Mouse (Mus musculus) midbrain, embryonic 16.5 days (tissue): ENCODE data around the gene Cc2d2b. TPM values are rescaled to one million over a fixed set of nuclear protein-coding genes. Genes with fewer than 3 reads are reported as not detected.
A peak's percentile ranks its signal among the peaks of the same experiment; 100 is the strongest.

Experiments used
- ATAC-seq: fragments of 200-750 bp; cut with Nextera tagmentation; 2 replicates; pipeline ENCODE4 v1.8.0; 2017; ENCODE audit warnings: moderate TSS enrichment
- H3K27ac ChIP-seq: fragments of 300-500 bp; sonication (generic); 2 replicates; pipeline ENCODE4 v1.5.1; 2014; ENCODE audit warnings: mild to moderate bottlenecking, low read length, mixed read lengths
- H3K27me3 ChIP-seq: fragments of 300-500 bp; sonication (generic); 2 replicates; pipeline ENCODE4 v1.6.1; 2014; ENCODE audit warnings: low read depth, low read length, mixed read lengths; ENCODE audit not compliant: control insufficient read depth, insufficient read depth
- H3K36me3 ChIP-seq: fragments of 300-500 bp; sonication (generic); 2 replicates; pipeline ENCODE4 v1.6.1; 2014; ENCODE audit warnings: mild to moderate bottlenecking, low read length, moderate library complexity, mixed read lengths; ENCODE audit not compliant: control insufficient read depth, insufficient read depth
- H3K4me1 ChIP-seq: fragments of 300-500 bp; sonication (generic); 2 replicates; pipeline ENCODE4 v1.6.1; 2014; ENCODE audit warnings: mild to moderate bottlenecking, low read length, mixed read lengths; ENCODE audit not compliant: control insufficient read depth, insufficient read depth
- H3K4me2 ChIP-seq: fragments of 300-500 bp; sonication (generic); 2 replicates; pipeline ENCODE4 v1.6.1; 2014; ENCODE audit warnings: mild to moderate bottlenecking, low read length, mixed read lengths
- H3K4me3 ChIP-seq: fragments of 300-500 bp; sonication (generic); 2 replicates; pipeline ENCODE4 v1.5.1; 2014; ENCODE audit warnings: low read depth, mild to moderate bottlenecking, low read length, moderate library complexity, mixed read lengths
- H3K9ac ChIP-seq: fragments of 300-500 bp; sonication (generic); 2 replicates; pipeline ENCODE4 v1.6.1; 2014; ENCODE audit warnings: low read depth, low read length, mixed read lengths
- H3K9me3 ChIP-seq: fragments of 300-500 bp; sonication (generic); replicated peaks from 2 replicates; pipeline ENCODE4 v1.6.1; 2014; ENCODE audit warnings: mild to moderate bottlenecking, low read length, mixed read lengths; ENCODE audit not compliant: control insufficient read depth, poor library complexity, severe bottlenecking
- WGBS: fragments of 180-500 bp; shearing (Covaris S2); extraction: QIAGEN DNeasy Blood & Tissue Kit; methylation state at CpG from one replicate; pipeline ENCODE4 v1.1.7; 2014; 5-methylcytosine and 5-hydroxymethylcytosine counted together
- polyA plus RNA-seq: library from polyadenylated mRNA; unstranded; fragments of >200 nt; fragmentation: Nextera tagmentation; extraction: Ambion mirVana; gene quantifications from 2 replicates; pipeline ENCODE4 v1.2.1, GENCODE M21; 2015

The Cc2d2b gene
- polyA plus RNA-seq, 1 experiment from 2014 or later = 0.19 TPM

DNA sequence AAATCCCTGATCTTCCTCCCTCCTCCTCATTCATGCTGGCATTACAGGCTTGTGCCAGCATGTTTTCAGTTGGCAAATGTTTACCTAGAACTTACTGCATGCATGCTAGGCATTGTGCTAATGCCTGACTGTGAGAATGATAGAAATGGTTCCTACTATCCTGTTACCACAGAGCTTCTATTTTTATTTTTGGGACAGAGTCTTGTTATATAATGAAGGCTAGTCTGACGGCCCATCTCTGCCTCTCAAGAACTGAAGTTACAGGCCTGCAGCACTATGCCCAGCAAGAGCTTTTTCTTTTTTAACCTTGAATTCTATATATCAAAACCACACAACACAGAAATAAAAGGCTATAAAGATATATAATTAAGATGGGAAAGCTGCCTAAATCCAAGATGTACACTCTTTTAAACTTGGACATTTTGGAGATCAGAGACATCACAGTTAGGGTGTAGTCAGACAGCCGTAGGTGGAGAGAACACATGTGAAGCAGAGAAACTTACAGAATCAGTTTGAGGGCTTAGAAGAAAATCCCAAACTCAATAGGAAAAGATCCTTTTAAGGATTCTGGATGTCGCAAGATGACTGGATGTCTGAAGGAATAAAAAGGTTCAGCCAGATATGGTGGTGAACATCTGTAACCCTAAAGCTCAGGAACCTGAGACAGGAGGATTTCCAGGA is 121.0 kb downstream of the Cc2d2b start:
- no peak overlapping the region for H3K4me3 ChIP-seq
- H3K4me1 ChIP-seq = peaks cover 2% of the 10 kb centered on the region; the same call in 1 of the 2 replicates
- 92% methylated on average over 3 of the region's 3 CpGs for WGBS
- no peak overlapping the region for H3K4me2 ChIP-seq
- peaks cover 24% of the 10 kb centered on the region for H3K27me3 ChIP-seq
- no peak overlapping the region for H3K27ac ChIP-seq
- no peak for ATAC-seq
- H3K9me3 ChIP-seq = no peaks in the 10 kb centered on the region
- no peaks in the 10 kb centered on the region for H3K36me3 ChIP-seq
- H3K9ac ChIP-seq = no peak overlapping the region

DNA sequence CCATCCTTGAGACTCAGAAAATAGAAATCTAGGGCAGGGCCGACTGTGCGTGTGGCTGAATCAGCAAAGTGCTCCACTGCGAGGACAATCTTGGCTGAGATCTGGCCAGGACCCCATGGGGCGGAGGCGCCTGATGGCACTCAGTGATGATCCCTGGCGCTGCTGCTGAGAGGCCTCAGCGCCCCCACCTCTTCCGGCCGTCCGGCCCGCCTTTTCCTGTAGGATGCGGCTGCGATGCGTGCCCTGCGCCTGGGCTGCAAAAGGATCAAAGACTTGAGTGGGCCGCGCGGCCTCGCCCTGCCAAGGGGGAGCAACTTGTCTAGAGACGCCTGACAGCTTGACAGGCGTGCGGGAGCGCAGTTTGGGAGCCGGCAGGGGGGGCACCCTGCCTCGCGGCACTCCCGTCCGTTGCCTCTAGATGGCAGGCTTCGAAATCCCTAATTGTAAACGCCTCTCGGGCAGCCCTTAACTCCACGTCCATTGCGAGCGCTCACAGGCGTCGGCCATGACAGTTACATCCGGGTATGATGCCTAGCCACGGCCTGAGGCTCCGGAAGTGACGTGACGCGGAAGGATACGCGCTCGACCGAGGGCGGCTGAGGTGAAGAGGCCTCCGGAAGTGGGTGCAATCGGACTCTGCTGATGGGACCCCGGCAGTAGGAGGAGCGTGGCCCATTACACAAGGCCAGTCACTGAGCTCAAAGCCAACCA is 124.6 kb downstream of the Cc2d2b start:
- 1% methylated on average over 51 of the region's 51 CpGs for WGBS

More for the DNA sequence above, 124.6 kb downstream of the Cc2d2b start:
- peak; percentile 99 for ATAC-seq
- Histone ChIP-seq H3K4me2 (peak overlapping the region; percentile 72), H3K9ac (peak overlapping the region; percentile 68), H3K27me3 (peaks cover 46% of the 10 kb centered on the region), H3K36me3 (no peaks in the 10 kb centered on the region), H3K4me1 (peaks cover 2% of the 10 kb centered on the region; the same call in 1 of the 2 replicates), H3K9me3 (no peaks in the 10 kb centered on the region), H3K27ac (peak overlapping the region; percentile 91), H3K4me3 (peak overlapping the region; percentile 52)

Other genes starting within 250 kb of the Cc2d2b start
- 83.3 and 84.6 TPM in 2 replicates for gene Sorbs1, start 235.0 kb upstream of the Cc2d2b start, polyA plus RNA-seq
- 58.4 and 59.2 TPM in 2 replicates for gene Aldh18a1, start 160.3 kb upstream of the Cc2d2b start, polyA plus RNA-seq
- gene Tctn3, start 136.5 kb upstream of the Cc2d2b start, polyA plus RNA-seq = 16.8 and 17.7 TPM in 2 replicates
- gene Entpd1, start 136.4 kb upstream of the Cc2d2b start, polyA plus RNA-seq = 8.2 and 8.6 TPM in 2 replicates
- gene Ccnj, start 82.5 kb downstream of the Cc2d2b start, polyA plus RNA-seq = 16.7 and 19.8 TPM in 2 replicates
- gene Zfp518a, start 146.0 kb downstream of the Cc2d2b start, polyA plus RNA-seq = 5.3 and 5.7 TPM in 2 replicates
- gene Blnk, start 245.8 kb downstream of the Cc2d2b start, polyA plus RNA-seq = 0.48 and 0.87 TPM in 2 replicates